Mouse (Mus musculus): Measurements from ENCODE around the gene Tmem175. TPM values are rescaled to one million over a fixed set of nuclear protein-coding genes. Genes with fewer than 3 reads are reported as not detected.

The Tmem175 gene
- total RNA-seq, 2 experiments from 2014 or later = 38.5 to 41.3 TPM

DNA sequence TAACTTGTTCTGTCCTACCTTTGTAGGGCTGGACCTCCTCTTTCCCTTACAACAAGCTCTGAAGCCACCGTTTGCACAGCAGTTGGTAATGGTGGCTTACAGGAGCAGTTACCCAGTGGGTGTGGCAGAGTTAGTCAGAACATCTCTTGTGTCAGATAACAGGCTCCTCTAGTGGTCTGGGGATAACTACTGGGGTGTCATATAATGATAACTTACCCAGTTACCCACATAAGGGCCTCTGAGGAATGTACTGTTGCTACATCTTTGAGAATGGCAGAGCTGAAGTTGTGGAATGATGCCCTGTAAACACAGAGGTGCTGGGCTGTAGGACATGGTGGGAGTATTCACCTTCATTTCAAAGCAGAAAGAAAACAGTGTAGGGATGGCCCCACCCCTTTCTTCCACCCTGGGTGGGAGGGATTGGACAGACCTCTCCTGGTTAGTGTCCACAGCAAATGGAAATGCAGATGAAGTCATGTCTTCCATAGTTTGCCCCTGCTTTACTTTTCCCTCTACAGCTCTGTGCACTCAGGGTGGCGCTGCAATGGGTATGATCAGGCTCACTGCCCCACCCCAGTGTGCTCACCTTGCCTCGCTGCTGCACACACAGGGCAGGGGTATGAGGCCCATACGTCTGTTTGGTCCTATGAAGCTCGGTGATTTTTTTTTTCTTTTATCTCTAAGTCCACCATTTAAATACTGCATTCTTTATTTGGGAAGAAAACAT is 47.4 kb downstream of the Tmem175 start:
- no peak for DNase-seq (ENCODE audit: low spot score in 2 of 2)

DNA sequence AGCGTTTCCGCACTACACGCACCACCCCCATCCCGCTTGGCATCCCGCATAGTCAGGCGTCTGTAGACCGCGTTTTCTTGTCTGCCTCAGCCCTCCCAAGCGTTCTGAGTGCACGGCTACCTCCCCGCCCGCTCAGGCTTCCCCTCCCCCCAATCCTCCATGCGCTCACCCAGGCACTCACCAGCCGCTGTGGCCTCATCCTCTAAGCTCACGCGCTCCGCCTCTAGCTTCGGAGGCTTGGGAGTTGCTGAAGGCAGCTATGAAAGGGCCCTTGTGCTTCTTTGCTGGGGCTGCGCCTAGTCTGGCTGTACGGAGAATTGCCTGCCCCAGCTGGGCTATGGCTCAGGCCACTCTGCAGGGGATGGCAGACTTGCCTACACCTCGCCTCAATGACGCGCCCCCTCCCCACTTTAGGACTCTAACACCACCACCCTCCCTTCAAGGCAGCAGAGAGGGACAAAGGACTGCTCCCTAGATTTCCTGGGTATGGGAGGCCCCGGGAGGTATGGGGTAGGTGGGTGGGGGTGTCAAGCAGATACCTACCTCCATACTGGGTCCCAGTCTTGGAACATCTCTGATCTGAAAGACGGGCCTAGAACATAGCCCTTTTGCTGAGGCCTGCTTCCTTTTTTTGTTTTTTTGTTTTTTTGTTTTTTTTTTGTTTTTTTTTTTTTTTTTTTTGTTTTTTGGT is 48.2 kb downstream of the Tmem175 start:
- peak; percentile 77 to 83 for DNase-seq (ENCODE audit: low spot score in 2 of 2)

DNA sequence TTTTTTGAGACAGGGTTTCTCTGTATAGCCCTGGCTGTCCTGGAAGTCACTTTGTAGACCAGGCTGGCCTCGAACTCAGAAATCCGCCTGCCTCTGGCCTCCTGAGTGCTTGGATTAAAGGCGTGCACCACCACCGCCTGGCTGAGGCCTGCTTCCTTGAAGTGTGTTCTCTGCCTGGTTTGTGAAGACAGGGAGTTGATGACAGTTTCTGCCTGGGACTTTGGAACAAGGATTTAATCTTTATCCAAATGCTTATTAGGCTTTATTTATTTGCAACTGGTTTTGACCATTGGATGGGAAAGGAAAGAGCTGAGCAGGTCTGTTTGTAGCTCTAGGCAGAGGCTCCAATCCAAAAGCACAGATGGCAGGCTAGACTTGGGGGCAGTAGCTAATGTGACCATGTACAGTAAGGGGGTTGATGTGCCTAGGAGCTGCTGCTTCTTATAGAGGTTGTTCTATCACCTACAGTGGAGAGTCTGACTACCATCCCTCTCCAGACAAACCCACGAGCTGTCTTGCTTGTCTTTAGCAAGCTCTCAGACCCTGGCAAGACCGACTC is 48.8 kb downstream of the Tmem175 start:
- no peak for DNase-seq (ENCODE audit: low spot score in 2 of 2)

DNA sequence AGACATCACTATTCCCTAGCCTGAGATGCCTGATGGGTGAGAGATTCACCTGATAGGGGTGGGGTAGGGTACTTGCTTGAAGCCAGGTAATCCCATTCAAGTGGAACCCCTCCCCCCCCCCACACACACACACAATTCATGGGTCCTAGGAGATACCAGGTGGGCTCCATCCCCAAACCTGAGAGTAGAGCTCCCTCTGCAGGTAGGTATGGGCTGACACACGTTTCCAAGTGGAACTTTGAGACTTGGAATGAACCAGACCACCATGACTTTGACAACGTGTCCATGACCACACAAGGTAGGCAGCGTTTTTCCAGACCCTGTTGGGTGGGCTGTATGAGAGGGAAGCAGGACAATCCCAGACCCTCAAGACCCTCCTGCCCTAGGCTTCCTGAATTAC is 50.3 kb downstream of the Tmem175 start:
- DNase-seq (ENCODE audit: low spot score in 2 of 2) = no peak

DNA sequence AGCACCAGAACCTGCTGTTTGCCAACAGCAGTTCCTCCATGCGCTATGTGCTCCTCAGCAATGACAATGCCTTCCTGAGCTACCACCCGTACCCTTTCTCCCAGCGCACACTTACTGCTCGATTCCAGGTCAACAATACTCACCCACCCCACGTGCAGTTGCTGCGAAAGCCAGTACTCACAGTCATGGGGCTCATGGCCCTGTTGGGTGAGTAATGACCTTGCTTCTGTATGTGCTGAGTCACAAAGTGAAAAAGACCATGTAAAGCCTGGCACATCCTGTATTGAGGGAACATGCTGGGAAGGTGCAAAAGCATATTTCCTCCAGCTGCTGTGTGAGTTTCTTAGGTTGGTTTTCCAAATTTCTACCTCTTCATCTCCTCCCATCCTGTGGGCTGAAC is 51.3 kb downstream of the Tmem175 start:
- no peak for DNase-seq (ENCODE audit: low spot score in 2 of 2)

DNA sequence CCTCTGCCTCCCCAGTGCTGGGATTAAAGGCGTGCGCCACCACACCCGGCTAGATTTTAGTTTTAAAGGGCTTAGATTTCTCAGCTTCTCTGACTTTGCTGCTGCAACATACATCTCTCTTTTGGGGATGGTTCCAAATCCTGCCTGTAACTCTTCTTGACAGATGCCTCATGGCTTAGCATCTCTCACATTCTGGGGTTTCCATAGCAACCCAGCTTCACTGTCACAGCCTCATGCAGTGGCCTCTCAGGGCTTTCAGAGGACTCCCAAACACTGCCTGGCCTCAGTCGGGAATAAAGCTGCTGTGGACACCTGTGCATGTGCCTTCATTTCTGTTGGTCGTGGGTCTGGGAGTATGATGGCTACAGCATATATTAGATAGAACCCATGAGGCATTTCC is 59.5 kb downstream of the Tmem175 start:
- DNase-seq (ENCODE audit: low spot score in 2 of 2) = peak; percentile 46 to 73

DNA sequence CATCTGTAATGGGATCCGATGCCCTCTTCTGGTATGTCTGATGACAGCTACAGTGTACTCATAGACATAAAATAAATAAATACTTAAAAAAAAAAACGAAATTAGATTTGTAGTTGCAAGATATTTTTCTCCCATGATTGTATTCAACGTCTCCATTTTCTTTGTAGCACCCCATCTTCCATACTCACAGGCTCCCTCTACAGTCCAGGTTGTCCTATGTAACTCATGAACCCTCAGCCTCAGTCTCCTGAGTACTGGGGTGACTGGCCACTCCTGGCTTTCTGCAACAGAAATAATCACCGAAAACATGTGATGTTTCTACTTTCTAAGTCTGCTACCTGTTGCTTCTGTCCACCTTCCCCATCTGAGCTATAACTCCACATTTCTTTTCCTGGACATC is 61.6 kb downstream of the Tmem175 start:
- no peak for DNase-seq (ENCODE audit: low spot score in 2 of 2)

DNA sequence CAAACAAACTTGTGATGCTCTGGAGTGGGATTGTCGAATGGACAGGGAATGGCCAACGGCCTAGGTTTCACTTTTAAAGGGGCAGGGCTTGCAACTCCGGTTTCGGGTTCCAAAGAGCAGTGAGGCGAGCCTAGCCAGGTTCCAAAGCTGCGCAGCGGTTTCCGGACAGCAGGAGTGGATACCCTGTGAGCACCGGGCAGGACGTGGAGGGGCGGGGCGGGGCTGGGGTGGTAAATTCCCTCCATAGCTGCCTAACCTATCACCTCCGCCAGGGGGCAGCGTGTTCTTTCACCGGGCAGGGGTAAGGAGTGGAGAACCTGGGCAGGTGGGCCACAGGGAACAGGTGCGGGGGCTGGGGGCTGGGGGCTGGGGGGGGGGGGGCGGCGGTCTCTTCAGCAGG is 62.7 kb downstream of the Tmem175 start, which contains the start of gene Fgfrl1:
Fgfrl1 (plus strand) TSS at position 112 of the 400 bp plus-strand sequence.
- no peak for DNase-seq (ENCODE audit: low spot score in 2 of 2)

DNA sequence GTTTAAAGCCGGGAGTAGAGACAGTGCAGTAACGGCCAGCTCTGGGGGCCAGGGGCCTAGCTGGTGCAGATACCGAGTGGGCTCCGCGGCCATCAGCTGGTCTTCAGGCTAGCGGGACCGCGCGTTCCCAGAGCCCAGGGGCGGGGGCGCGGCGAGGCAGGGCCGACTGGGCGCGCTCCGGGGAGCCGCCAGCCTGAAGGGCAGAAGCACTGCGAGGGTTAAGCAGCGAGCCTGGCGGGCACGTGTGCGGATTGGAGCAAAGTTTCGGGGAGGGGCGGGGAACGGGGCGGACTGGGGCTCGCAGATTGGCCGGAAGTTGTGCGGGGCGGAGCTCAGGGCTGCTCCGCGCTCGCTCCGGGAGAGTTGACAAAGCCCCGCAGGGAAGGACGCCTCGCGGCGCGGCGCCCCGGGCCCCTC is 64.3 kb downstream of the Tmem175 start:
- DNase-seq (ENCODE audit: low spot score in 2 of 2) = peak in 1 of 2 experiments; percentile 58

DNA sequence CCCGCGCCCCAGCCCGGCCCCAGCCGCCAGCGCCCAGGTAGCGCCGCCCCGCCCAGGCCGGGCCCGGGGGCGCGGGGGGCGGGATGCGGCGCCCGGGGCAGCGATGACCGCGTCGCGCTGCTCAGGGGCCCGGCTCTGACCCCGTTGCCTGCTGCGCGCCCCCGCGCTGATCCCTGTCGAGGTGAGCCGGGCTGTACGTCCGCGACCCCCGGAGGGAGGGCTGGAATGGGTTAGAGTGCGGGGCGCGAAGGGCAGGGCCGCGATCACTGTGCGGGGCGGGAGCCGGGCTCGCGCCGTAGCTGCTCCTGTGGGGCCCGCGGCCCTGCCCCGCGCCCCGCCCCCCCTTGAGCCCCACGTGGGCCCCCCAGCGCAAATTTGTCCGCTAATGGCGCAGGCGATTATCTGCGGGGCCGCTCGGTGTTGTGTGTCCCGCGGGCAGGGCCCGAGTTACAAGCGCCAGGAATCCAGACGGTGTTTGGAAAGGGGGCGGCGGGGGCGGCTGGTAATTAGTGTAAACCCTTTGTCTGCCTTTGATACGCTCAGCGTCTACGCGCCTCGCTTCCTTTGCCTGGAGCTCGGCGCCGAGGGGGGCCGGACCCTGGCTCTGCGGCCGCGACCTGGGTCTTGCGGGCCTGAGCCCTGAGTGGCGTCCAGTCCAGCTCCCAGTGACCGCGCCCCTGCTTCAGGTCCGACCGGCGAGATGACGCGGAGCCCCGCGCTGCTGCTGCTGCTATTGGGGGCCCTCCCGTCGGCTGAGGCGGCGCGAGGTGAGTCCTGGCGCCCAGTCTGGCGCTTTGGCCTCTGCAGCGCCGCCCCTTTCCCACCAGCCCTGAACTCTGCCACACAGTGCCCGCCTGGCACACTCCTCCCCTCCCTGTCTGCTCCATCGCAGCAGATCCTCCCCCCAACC is 65.0 kb downstream of the Tmem175 start:
- peak in 1 of 2 experiments; percentile 78 for DNase-seq (ENCODE audit: low spot score in 2 of 2)

DNA sequence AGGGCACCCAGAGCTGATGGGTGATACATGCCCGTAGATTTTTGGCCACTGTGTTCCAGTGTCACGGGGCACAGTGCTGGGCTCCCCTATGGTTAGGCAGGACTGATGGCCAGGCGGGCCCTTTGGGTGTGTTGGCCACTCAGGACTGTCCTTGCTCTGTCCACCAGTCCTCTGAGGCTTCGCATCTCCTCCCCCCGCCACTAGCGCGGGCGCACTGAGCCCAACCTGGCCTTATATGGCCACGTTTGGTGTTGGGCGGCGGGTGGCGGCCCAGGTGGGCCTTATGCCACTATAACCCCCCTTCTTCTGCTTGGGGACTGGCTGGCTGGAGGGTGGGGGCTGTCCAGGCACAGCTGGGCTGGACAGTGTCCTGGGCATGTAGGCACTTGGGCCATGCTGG is 66.3 kb downstream of the Tmem175 start:
- DNase-seq (ENCODE audit: low spot score in 2 of 2) = no peak

DNA sequence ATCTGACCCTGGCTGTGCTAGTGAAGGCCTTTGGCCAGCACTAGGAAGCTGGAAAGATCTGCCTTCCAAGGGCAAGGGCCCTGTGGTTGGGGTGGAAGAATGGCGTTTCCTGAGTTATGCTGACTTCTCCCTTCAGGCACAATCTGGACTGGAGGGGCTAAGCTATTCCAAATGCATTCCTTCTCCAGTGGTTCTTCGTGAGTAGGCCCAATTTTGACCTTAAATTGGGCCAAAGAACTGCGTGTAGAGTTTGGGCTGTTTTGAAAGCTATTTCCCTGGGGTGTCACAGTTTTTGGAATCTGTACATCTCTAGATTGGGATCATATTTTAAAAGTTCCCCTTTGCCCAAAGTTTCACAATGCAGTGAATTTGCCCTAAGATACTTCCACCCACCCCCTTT is 67.0 kb downstream of the Tmem175 start:
- DNase-seq (ENCODE audit: low spot score in 2 of 2) = no peak

DNA sequence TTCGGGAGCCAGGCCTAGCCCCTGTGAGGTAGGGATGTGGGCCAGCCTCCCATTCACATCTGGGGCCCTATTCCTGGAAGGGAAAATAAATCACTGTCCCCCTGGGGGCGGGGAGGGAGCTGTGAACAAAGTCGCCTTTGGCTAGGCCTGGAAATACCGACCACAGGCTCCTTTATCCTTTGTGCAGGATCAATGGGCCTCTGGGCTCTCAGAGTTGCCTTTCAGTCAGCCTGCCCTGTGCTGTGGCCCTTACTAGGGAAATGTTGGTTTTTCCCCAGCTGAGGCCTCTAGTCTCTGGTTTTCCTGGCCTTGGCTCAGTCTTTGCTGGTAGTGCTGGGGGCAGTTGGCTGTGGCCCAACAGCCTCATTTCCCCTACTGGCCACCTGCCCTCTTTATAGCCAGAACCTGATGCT is 67.8 kb downstream of the Tmem175 start:
- DNase-seq (ENCODE audit: low spot score in 2 of 2) = peak; percentile 50 to 70

Other genes starting within 250 kb of the Tmem175 start
- under 1 TPM; 0.15 to 0.22 TPM for gene Pde6b, start 241.4 kb upstream of the Tmem175 start, total RNA-seq (2021)
- 100 to 1,000 TPM; 253 to 278 TPM for gene Atp5k, start 195.3 kb upstream of the Tmem175 start, total RNA-seq (2021)
- 1 to 10 TPM; 1.2 to 1.6 TPM for gene Mfsd7a, start 180.9 kb upstream of the Tmem175 start, total RNA-seq (2021)
- 10 to 100 TPM; 45.4 to 47.4 TPM for gene Pcgf3, start 168.5 kb upstream of the Tmem175 start, total RNA-seq (2021)
- 100 to 1,000 TPM; 575 to 577 TPM for gene Cplx1, start 79.7 kb upstream of the Tmem175 start, total RNA-seq (2021)
- gene Gak, start within 50 bp of the Tmem175 start, total RNA-seq (2021) = 10 to 100 TPM; 89.7 to 93.0 TPM
- gene Idua, start 30.6 kb downstream of the Tmem175 start, total RNA-seq (2021) = 10 to 100 TPM; 15.0 to 16.1 TPM
- 10 to 100 TPM; 45.4 to 46.9 TPM for gene Dgkq, start 39.9 kb downstream of the Tmem175 start, total RNA-seq (2021)
- gene Slc26a1, start 45.8 kb downstream of the Tmem175 start, total RNA-seq (2021) = 1 to 10 TPM in 1 of 2 experiments, under 1 TPM in 1; 0.96 to 1.4 TPM
- 10 to 100 TPM; 21.9 to 23.3 TPM for gene Fgfrl1, start 62.6 kb downstream of the Tmem175 start, total RNA-seq (2021)
- not detected for gene Rnf212, start 145.2 kb downstream of the Tmem175 start, total RNA-seq (2021)
- gene Tmed11, start 165.6 kb downstream of the Tmem175 start, total RNA-seq (2021) = not detected
- not detected for gene Vmn2r8, start 179.1 kb downstream of the Tmem175 start, total RNA-seq (2021)
- gene Vmn2r9, start 222.8 kb downstream of the Tmem175 start, total RNA-seq (2021) = not detected